Mouse (Mus musculus) embryo, embryonic 10.5 days (tissue): Measurements from ENCODE around the gene Ermap.

Experiments
- DNase-seq: peaks from one replicate; pipeline ENCODE4 v3.0.0-alpha.2; 2015; ENCODE audit warnings: low spot score

The Ermap gene

GRCm38 (mm10) chr4:119137313-119137712, 52.5 kb downstream of the Ermap start:
- no peak for DNase-seq

- no peak for DNase-seq
These were observed 56.0 kb downstream of the Ermap start for GRCm38 (mm10) chr4:119133860-119134259.

GRCm38 (mm10) chr4:119133306-119133705, 56.5 kb downstream of the Ermap start:
- no peak for DNase-seq

- DNase-seq = no peak
These were observed 58.5 kb downstream of the Ermap start for GRCm38 (mm10) chr4:119131189-119131910.

GRCm38 (mm10) chr4:119129096-119129495, 60.7 kb downstream of the Ermap start:
- no peak for DNase-seq

GRCm38 (mm10) chr4:119128547-119128946, 61.3 kb downstream of the Ermap start:
- DNase-seq = no peak

GRCm38 (mm10) chr4:119127229-119127628, 62.6 kb downstream of the Ermap start:
- no peak for DNase-seq

- no peak for DNase-seq
These were observed 64.1 kb downstream of the Ermap start for GRCm38 (mm10) chr4:119125577-119126270.
